Mouse (Mus musculus): ENCODE results near the gene Ppp3ca. TPM values are rescaled to one million over a fixed set of nuclear protein-coding genes. Genes with fewer than 3 reads are reported as not detected.

The Ppp3ca gene
- polyA plus RNA-seq, 1 experiment from 2014 or later = 37.3 TPM

GRCm38 (mm10) chr3:136716247-136716646 lies 46.3 kb downstream of the Ppp3ca start:
- no peak for TF ChIP-seq CTCF (IDR thresholded peaks at IDR 0.05; ENCODE audit: low read depth)
- no peaks in the 10 kb centered on the region for H3K9me3 ChIP-seq (ENCODE audit: control insufficient read depth)
- no peaks in the 10 kb centered on the region for H3K27me3 ChIP-seq (replicated peaks; ENCODE audit: control insufficient read depth, insufficient read depth, low read length)
- no peak for ATAC-seq
- WGBS = 80% methylated on average over 6 of the region's 6 CpGs
- no peaks in the 10 kb centered on the region for H3K4me1 ChIP-seq (replicated peaks; ENCODE audit: control insufficient read depth, insufficient read depth, low read length)
- no peak overlapping the region for H3K27ac ChIP-seq (ENCODE audit: low read depth, low read length)
- no peaks in the 10 kb centered on the region for H3K36me3 ChIP-seq (ENCODE audit: control insufficient read depth, insufficient read depth)
- H3K4me2 ChIP-seq (replicated peaks; ENCODE audit: low read depth) = no peak overlapping the region
- no peak overlapping the region for H3K9ac ChIP-seq (ENCODE audit: low read depth, low read length)
- H3K4me3 ChIP-seq (ENCODE audit: low read depth, low read length) = no peak overlapping the region

GRCm38 (mm10) chr3:136718412-136718811 lies 48.5 kb downstream of the Ppp3ca start:
- TF ChIP-seq CTCF (IDR thresholded peaks at IDR 0.05; ENCODE audit: low read depth) = no peak

DNA sequence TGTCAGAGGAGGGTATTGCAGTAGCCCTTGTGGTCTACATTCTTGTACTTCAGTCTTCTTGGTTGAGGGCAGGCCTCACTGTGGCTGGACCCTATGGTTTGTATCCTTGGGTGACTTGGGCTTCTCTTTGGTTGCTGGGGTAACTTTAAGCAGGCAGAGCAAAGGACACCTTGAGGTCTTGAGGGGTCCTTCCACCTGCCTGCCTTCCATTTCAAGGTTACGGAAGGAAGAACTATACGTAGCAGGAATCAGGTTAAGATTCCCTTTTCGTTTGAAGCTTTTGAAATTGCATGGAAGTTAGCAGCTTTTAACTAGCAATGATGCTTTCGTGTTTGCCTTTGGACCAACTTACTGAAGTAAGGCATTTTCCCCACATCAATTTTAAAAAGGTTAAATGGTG lies 51.3 kb downstream of the Ppp3ca start:
- no peak for TF ChIP-seq CTCF (IDR thresholded peaks at IDR 0.05; ENCODE audit: low read depth)
- H3K9ac ChIP-seq (ENCODE audit: low read depth, low read length) = no peak overlapping the region
- no peaks in the 10 kb centered on the region for H3K9me3 ChIP-seq (ENCODE audit: control insufficient read depth)
- no peaks in the 10 kb centered on the region for H3K27me3 ChIP-seq (replicated peaks; ENCODE audit: control insufficient read depth, insufficient read depth, low read length)
- H3K4me3 ChIP-seq (ENCODE audit: low read depth, low read length) = no peak overlapping the region
- H3K4me1 ChIP-seq (replicated peaks; ENCODE audit: control insufficient read depth, insufficient read depth, low read length) = no peaks in the 10 kb centered on the region
- no peak for ATAC-seq
- 85% methylated on average over 4 of the region's 4 CpGs for WGBS
- H3K27ac ChIP-seq (ENCODE audit: low read depth, low read length) = no peak overlapping the region
- no peaks in the 10 kb centered on the region for H3K36me3 ChIP-seq (ENCODE audit: control insufficient read depth, insufficient read depth)
- H3K4me2 ChIP-seq (replicated peaks; ENCODE audit: low read depth) = no peak overlapping the region

More at GRCm38 (mm10) chr3:136718412-136718811, 48.5 kb downstream of the Ppp3ca start:
- Histone ChIP-seq H3K9me3 (ENCODE audit: control insufficient read depth) (no peaks in the 10 kb centered on the region), H3K4me3 (ENCODE audit: low read depth, low read length) (no peak overlapping the region), H3K27me3 (replicated peaks; ENCODE audit: control insufficient read depth, insufficient read depth, low read length) (no peaks in the 10 kb centered on the region), H3K36me3 (ENCODE audit: control insufficient read depth, insufficient read depth) (no peaks in the 10 kb centered on the region), H3K4me1 (replicated peaks; ENCODE audit: control insufficient read depth, insufficient read depth, low read length) (no peaks in the 10 kb centered on the region), H3K9ac (ENCODE audit: low read depth, low read length) (no peak overlapping the region), H3K27ac (ENCODE audit: low read depth, low read length) (no peak overlapping the region), H3K4me2 (replicated peaks; ENCODE audit: low read depth) (no peak overlapping the region)
- WGBS = 89% methylated on average over 5 of the region's 5 CpGs
- ATAC-seq = no peak

DNA sequence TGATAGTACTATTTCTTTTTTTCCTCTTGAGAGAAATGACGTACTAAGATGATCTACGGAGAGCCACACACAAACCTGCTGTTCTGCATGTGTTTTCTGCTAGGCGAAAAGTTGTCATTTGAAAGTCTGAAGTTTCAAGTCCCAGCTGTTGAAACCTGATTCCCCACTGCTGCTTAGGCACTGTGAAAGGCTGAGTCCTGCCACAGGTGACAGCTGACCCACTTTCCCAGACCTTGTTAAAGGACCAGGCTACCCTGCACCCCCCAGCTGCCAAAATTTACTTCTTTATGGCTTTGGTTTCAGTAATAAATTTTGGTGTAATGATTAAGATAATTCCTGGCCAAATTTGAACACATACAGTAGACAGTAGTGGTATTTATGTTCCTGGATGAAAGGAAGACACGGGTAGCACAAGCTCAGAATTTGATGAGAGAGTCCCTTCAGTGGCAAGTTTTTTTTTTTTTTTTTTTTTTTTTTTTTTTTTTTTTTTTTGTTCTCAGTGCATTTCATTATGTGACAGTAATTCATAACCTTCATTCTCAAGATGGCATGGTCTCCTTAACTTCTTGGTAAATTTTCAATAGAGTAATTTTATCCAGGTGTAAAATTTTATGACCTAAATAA lies 52.0 kb downstream of the Ppp3ca start:
- no peak for TF ChIP-seq CTCF (IDR thresholded peaks at IDR 0.05; ENCODE audit: low read depth)
- Histone ChIP-seq H3K4me2 (replicated peaks; ENCODE audit: low read depth) (no peak overlapping the region), H3K4me3 (ENCODE audit: low read depth, low read length) (no peak overlapping the region), H3K27me3 (replicated peaks; ENCODE audit: control insufficient read depth, insufficient read depth, low read length) (no peaks in the 10 kb centered on the region), H3K4me1 (replicated peaks; ENCODE audit: control insufficient read depth, insufficient read depth, low read length) (no peaks in the 10 kb centered on the region), H3K36me3 (ENCODE audit: control insufficient read depth, insufficient read depth) (no peaks in the 10 kb centered on the region), H3K9me3 (ENCODE audit: control insufficient read depth) (no peaks in the 10 kb centered on the region), H3K9ac (ENCODE audit: low read depth, low read length) (no peak overlapping the region), H3K27ac (ENCODE audit: low read depth, low read length) (no peak overlapping the region)
- ATAC-seq = no peak
- WGBS = 76% methylated on average over 4 of the region's 4 CpGs

DNA sequence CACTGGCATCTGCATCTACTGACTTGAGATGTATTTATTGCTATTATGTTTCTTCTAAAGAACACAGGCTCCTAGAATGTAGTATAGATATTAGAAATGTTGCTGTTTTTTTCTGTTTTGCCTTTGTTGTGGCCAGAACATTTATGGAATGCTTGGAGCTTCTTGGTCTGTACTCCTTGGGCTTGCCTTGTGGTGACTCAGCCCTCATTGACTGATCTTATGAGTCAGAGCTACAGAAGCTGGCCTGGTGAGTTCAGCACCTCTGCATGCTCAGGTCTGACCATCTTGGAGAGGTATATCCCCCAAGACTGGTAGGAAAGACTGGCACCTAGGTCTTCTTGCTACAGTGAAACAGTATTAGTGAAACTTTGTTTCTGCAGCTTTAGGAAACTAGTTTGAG lies 52.6 kb downstream of the Ppp3ca start:
- TF ChIP-seq CTCF (IDR thresholded peaks at IDR 0.05; ENCODE audit: low read depth) = no peak
- Histone ChIP-seq H3K4me2 (replicated peaks; ENCODE audit: low read depth) (no peak overlapping the region), H3K27me3 (replicated peaks; ENCODE audit: control insufficient read depth, insufficient read depth, low read length) (no peaks in the 10 kb centered on the region), H3K36me3 (ENCODE audit: control insufficient read depth, insufficient read depth) (no peaks in the 10 kb centered on the region), H3K4me1 (replicated peaks; ENCODE audit: control insufficient read depth, insufficient read depth, low read length) (no peaks in the 10 kb centered on the region), H3K9ac (ENCODE audit: low read depth, low read length) (no peak overlapping the region), H3K9me3 (ENCODE audit: control insufficient read depth) (no peaks in the 10 kb centered on the region), H3K27ac (ENCODE audit: low read depth, low read length) (no peak overlapping the region), H3K4me3 (ENCODE audit: low read depth, low read length) (no peak overlapping the region)
- no peak for ATAC-seq

- Histone ChIP-seq H3K4me2 (replicated peaks; ENCODE audit: low read depth) (0 out of 2 replicates have a peak overlapping the region, but pooled peaks have one; percentile 18), H3K27ac (ENCODE audit: low read depth, low read length) (no peak overlapping the region), H3K36me3 (ENCODE audit: control insufficient read depth, insufficient read depth) (no peaks in the 10 kb centered on the region), H3K4me1 (replicated peaks; ENCODE audit: control insufficient read depth, insufficient read depth, low read length) (no peaks in the 10 kb centered on the region), H3K9me3 (ENCODE audit: control insufficient read depth) (no peaks in the 10 kb centered on the region), H3K4me3 (ENCODE audit: low read depth, low read length) (no peak overlapping the region), H3K9ac (ENCODE audit: low read depth, low read length) (no peak overlapping the region), H3K27me3 (replicated peaks; ENCODE audit: control insufficient read depth, insufficient read depth, low read length) (no peaks in the 10 kb centered on the region)
- ATAC-seq = no peak
- no peak for TF ChIP-seq CTCF (IDR thresholded peaks at IDR 0.05; ENCODE audit: low read depth)
- WGBS = 47% methylated on average over 7 of the region's 7 CpGs
Observed at GRCm38 (mm10) chr3:136725311-136726156, 55.6 kb downstream of the Ppp3ca start.
